Mouse (Mus musculus) spleen, adult 2 months (tissue): Measurements from ENCODE around the gene Tbxas1.

Source experiments
- CTCF ChIP-seq: fragments of 200-500 bp; IDR thresholded peaks from 2 replicates; pipeline ENCODE4 v1.5.1; 2011; ENCODE audit warnings: mild to moderate bottlenecking, inconsistent platforms; ENCODE audit not compliant: insufficient read depth, insufficient read length, insufficient replicate concordance; ENCODE audit errors: extremely low read depth
- POLR2A ChIP-seq: fragments of 200-500 bp; IDR thresholded peaks from 2 replicates; pipeline ENCODE4 v1.6.1; 2011; ENCODE audit warnings: low read depth, low read length, inconsistent platforms

- TF ChIP-seq POLR2A = no peak
- TF ChIP-seq CTCF = no peak
Measured at GRCm38 (mm10) chr6:38853561-38853992, 21.6 kb upstream of the Tbxas1 start.
